Mouse (Mus musculus): ENCODE measurements around the gene Selenoh.

- TF ChIP-seq ZNF384 (IDR thresholded peaks at IDR 0.05; ENCODE audit: low read depth, low read length) (no peak), CHD2 (IDR thresholded peaks at IDR 0.05; ENCODE audit: low read depth, low read length) (no peak), ZC3H11A (IDR thresholded peaks at IDR 0.05; ENCODE audit: borderline replicate concordance, low read depth, low read length) (no peak)
Measured at GRCm38 (mm10) chr2:84634934-84635482, 35.6 kb downstream of the Selenoh start.

Measured in ES-E14 (cell line).